Mouse (Mus musculus): ENCODE data around the gene Ttc39a.
A peak's percentile ranks its signal among the peaks of the same experiment; 100 is the strongest.

DNA sequence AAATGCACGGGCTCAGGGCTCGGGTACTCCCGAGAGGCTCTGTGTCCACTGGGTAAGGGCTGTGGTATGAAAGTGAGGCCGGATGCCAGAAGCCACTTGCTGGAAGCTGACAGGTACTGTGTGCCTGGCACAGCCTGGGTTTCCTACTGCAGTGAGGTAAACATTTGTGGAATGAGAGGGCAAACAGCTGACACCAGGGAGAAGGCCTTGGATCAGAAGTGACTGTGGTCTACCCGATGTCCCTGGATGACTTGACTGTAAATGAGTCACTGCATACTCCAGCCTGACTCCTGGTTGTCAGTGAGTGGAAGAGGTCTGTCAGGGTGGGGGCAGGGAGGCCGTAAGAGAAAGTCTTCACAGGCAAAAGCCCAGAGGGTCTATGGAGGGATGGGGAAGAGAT, 27.2 kb downstream of the Ttc39a start:
- TF ChIP-seq CTCF (IDR thresholded peaks at IDR 0.05; ENCODE audit: control insufficient read depth, insufficient read depth, insufficient read length) (no peak), USF1 (IDR thresholded peaks at IDR 0.05; ENCODE audit: low read depth) (no peak), MAX (IDR thresholded peaks at IDR 0.05) (no peak), MYOG (IDR thresholded peaks at IDR 0.05; ENCODE audit: control insufficient read depth, extremely low read depth, insufficient read length) (no peak), MYOD1 (IDR thresholded peaks at IDR 0.05; ENCODE audit: control insufficient read depth, insufficient read length, low read depth) (peak; percentile 90), CEBPB (IDR thresholded peaks at IDR 0.05; ENCODE audit: low read depth) (no peak), FOSL1 (IDR thresholded peaks at IDR 0.05; ENCODE audit: insufficient read depth, low read length, poor library complexity, severe bottlenecking) (peak; percentile 58)

All from C2C12 (cell line).